Mouse (Mus musculus): ENCODE data around the gene Elf2.
"Not testable (repeated sequence)": the region's sequence is repeated elsewhere in the genome, so short reads cannot be mapped to it uniquely, and the experiment has no call there.

The Elf2 gene

DNA sequence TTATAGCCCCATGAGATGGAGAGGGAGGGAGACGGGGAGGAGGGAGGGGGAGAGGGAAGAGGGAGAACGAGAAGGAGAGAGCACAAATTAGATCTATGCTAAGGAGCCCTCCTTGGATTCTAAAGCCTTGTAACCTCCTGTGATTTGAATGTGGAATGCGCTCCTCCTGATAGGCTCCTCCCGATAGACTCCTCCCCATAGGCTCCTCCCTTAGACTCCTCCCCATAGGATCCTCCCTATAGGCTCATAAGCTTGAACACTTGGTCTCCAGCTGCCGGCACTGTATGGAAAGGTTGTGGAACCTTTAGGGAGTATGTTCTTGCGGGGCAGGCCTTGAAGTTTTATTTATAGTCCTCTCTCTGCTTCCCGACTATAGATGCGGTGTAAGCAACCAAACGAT is 20.6 kb upstream of the Elf2 start:
- in situ Hi-C loops (cut with MboI, MseI), result no loop called here

DNA sequence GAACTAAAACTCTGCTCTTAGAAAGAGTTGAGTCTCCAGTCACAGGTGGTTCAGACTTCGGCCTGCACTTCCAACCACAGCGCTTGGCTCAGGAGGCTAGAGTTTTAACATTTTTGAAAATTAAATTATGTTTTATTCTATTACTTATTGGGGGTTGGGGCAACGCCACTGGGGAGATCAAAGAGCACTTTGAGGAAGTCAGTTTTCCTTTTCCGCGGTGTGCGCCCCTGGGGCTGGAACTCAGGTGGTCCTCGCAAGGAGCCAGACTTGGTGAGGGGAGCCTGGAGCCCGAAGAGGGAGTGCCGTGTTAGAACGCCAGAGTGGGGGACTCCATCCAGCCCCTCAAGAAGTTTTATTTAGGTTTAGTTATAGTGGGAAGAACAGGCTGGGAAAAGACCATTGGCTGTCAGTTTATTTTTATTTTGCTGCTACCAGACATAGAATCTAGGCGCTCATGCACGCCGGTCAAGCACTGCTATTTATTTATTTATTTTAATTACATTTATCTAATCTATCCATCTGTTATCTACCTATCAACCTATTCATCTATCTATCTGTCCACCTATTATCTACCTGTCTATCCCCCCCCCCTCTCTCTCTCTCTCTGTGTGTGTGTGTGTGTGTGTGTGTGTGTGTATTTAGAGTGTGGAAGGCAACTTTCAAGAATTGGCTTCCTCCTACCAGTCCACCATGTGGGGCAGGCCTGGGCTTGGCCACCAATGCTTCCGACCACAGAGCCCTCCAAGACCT is 19.3 kb upstream of the Elf2 start:
- in situ Hi-C loops (cut with MboI, MseI), result loop anchor here (5.0 kb wide), 1 partner anchor 72 kb away; no protein-coding TSS in a partner anchor

DNA sequence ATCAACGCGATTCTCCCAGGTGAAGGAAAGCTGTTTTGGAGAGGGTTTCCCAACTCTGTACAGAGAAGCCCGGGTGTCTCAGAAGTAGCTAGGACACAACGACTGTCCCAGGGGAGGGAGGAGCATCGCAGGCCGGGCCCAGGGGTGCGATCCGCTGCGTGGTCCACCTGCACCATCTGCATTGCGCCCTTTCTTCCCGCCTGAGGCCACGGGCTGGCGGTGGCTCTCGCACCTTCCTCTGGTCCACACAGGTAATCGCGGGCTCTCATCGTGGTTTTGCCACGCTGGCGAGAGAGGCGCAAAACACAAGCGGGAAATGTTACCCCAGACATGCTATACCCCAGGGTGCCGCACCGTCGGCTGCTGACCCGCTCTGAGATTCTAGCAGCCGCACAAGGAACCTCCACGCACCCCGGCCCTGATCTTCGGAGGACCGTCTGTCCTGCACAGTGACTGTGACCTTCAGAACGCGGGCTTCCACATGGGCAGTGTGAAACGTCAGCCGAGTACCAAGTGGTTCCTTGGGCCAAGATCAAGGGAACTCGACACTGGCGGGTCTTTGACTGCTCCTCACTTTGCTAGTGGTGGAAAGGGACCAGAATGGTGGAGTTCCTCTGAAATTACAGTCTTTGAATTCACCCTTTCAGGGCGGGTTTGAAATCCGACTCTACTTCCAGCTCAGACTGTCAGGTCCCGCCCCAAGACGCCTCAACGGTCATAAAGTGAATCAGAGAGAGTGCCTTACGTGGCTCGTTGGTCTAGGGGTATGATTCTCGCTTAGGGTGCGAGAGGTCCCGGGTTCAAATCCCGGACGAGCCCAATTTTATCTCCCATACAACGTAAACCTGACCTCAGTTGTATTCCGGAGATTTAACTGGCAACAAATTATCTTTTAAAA is 18.4 kb upstream of the Elf2 start:
- in situ Hi-C loops (cut with MboI, MseI), result loop anchor here (5.0 kb wide), 1 partner anchor 72 kb away; no protein-coding TSS in a partner anchor

DNA sequence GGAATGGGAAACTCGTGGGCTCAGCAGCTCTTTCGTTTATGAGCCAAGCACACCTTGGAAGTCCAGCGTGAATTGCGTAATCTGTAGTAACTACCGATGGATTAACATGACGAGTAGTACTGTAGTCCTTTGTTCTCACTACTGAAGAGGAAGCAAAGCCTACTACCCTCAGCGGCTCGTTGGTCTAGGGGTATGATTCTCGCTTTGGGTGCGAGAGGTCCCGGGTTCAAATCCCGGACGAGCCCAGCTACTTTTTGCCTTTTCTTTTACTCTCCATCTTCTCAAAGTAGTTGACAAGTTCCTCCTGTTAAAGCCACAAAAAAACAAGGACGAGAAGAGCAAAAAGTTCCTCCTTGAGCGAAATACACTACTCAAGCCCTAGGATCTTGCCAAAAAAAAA is 17.7 kb upstream of the Elf2 start:
- in situ Hi-C loops (cut with MboI, MseI), result loop anchor here (5.0 kb wide), 1 partner anchor 71 kb away; no protein-coding TSS in a partner anchor

DNA sequence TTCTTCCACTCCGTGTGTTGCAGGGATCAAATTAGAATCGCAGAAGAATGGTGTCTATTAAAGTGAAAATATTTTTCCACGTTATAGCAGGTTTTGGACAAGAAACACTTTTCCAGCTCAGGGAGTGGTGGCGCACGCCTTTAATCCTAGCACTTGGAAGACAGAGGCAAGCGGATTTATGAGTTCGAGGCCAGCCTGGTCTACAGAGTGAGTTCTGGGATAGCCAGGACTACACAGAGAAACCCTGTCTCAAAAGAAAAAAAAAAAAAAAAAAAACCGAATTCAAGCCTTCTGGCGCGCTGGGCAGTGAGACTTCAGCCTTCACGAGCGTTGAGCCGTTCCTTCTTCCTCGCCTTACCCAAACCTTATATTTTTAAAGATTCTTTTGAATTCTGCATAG is 17.2 kb upstream of the Elf2 start:
- in situ Hi-C loops (cut with MboI, MseI), result loop anchor here (5.0 kb wide), 1 partner anchor 70 kb away; no protein-coding TSS in a partner anchor

DNA sequence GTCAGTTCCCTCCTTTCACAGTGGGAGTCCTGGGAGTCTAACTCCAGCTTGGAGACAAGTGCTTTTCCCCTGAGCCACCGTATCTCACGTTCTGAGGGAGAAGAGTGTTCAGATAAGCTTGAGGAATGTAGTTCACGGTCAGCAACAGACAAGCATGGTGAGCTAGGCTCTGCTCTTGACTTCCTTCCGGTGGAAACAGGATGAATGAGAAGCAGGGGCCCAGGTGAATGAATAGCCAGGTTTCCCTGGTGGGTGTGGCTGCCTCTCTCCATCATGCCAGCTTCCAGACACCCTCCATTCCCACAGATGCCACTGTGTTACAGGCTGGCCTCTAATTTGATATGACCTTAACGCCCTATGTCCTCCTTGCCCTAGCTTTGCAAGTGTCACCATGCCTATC is 16.6 kb upstream of the Elf2 start:
- in situ Hi-C loops (cut with MboI, MseI), result loop anchor here (5.0 kb wide), 1 partner anchor 70 kb away; no protein-coding TSS in a partner anchor

DNA sequence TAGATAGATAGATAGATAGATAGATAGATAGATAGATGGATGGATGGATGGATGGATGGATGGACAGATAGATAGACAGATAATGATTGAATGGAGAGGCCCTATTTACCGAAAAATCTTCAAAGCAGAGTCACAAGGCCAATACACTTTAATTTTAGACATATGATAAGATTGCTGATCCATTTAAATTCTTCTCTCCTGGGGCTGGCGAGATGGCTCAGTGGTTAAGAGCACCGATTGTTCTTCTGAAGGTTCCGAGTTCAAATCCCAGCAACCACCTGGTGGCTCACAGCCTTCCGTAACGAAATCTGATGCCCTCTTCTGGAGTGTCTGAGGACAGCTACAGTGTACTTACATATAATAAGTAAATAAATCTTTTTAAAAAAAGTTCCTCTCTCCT is 14.5 kb upstream of the Elf2 start:
- in situ Hi-C loops (cut with MboI, MseI), result loop anchor here (5.0 kb wide), 1 partner anchor 68 kb away; no protein-coding TSS in a partner anchor

DNA sequence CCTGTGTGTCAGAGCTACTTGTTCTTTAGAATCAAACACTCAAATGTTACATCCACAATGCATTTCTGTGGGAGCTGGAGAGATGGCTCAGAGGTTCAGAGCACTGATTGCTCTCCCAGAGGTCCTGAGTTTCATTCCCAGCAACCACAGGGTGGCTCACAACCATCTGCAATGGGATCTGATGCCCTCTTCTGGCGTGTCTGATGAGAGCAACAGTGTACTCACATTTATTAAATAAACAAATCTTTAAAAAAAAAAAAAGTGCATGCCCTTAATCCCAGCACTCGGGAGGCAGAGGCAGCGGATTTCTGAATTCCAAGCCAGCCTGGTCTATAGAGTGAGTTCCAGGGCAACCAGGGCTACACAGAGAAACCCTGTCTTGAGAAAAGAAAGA is 13.6 kb upstream of the Elf2 start:
- in situ Hi-C loops (cut with MboI, MseI), result no loop called here

DNA sequence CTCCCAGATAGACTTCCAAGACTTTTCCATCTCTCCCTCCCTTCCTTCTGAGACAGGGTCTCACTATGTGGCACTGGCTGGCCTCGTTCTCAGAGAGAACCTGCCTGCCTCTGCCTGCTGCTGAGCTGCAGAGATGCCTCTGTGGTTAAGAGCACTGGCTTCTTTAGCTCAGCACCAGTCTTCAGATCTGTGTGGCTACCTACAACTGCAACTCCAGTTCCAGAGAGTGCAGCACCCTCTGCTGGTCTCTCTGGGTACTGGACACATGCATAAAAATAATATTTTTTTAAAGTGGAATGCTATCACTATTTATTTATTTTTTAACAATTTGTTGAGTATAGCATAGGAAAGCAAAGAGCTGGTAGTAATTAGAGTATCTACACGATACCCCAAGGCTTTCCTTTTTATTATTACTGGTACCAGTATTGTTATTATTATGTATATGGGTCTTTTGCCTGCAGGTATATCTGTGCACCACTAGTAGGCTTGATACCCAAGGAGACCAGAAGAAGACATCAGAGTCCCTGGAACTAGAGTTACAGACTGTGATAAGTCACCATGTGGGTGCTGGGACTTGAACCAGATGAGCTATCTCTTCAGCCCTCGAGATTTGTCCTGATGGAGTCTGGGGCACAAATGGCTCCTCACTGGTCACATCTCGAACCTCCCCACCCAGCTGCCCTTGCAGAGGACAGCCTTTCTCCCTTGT is 13.0 kb upstream of the Elf2 start:
- in situ Hi-C loops (cut with MboI, MseI), result no loop called here

DNA sequence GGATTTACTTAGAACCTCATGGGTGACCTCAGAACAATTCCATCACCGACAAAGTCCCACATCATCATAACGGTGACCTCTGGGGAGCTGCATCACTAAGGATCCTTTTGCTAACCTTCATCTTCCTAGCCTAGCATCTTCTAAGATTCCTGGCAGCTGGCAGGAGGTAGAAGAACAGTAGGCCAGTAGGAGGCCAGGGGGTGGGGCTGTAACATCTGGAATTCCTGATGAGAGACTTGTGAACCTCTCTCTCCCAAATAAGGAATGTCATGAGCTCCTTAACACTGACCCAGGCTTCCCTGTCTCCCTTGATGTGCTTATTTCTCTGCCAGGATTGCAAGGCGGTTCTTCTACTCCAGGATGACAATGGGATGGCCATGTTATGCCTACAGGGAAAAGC is 10.3 kb upstream of the Elf2 start:
- in situ Hi-C loops (cut with MboI, MseI), result no loop called here

DNA sequence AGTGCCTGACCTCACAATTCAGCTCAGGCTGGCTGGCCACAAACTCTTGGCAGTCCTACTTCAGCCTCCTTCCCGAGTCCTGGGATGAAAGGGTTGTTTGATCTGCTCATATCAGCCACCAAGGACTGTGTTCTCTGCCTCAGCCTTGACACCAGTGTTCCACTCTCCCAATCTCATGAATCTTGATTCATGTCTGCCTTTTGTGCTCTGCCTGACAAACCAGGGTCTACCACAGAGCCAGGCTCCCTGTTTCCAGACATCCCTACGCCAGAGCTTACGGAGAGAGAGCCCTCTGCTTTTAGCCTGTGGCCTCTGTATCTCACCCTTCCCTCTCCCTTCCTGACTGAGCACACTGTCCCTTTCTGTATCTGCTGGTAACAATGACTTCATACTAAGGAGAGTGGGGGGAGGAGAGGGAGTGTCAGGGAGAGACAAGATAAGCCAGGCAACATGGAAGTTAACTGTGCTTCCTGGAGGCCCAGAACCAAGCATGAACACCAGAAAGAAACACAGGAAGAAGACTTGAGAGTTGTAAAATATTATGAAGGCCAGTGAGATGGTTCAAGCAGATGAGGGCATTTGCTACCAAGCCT is 8.3 kb upstream of the Elf2 start:
- in situ Hi-C loops (cut with MboI, MseI), result no loop called here

DNA sequence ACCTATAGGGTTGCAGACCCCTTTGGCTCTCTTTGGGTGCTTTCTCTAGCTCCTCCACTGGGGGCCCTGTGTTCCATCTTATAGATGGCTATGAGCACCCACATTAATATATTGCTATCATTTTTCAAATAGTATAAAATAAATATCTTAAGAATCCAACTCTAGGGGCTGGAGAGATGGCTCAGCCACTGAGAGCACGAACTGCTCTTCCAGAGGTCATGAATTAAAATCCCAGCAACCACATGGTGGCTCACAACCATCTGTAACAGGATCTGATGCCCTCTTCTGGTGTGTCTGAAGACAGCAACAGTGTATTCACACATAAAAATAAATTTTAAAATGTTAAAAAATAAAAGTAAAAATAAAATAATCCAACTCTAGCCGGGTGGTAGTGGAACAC is 4.6 kb upstream of the Elf2 start:
- in situ Hi-C loops (cut with MboI, MseI), result not testable (repeated sequence)

DNA sequence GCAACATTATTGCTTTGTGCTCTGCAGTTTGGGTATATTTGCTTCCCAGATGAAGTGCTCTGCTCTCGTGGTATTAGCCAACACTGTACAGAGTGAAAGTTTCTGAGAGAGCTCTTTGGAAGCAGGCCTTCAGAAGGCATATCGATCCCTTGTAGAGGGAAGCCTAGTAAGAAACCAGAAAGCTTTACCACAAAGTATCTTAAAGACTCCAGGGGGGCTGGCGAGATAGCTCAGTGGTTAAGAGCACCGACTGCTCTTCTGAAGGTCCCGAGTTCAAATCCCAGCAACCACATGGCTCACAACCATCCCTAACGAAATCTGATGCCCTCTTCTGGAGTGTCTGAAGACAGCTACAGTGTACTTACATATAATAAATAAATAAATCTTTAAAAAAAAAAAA is 3.7 kb upstream of the Elf2 start:
- in situ Hi-C loops (cut with MboI, MseI), result not testable (repeated sequence)

DNA sequence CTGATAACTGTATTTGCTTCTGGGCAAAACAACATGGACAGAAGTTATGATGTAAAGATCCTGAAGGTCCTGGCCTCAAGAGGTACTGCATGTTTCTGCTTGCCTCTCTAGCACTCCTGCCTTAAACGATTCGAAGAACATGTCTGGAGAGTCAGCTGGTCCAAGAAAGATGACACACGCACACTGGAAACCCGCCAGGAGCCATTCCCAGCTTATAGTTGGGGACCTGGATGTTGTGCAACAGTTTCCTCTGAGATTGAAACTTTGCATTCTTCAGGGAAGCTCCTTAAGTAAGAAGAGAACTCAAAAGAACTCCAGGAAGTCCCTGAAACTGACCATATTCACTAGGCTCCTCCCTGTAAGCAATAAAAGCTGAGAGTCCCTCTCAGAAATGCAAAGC is 2.8 kb upstream of the Elf2 start:
- in situ Hi-C loops (cut with MboI, MseI), result no loop called here

DNA sequence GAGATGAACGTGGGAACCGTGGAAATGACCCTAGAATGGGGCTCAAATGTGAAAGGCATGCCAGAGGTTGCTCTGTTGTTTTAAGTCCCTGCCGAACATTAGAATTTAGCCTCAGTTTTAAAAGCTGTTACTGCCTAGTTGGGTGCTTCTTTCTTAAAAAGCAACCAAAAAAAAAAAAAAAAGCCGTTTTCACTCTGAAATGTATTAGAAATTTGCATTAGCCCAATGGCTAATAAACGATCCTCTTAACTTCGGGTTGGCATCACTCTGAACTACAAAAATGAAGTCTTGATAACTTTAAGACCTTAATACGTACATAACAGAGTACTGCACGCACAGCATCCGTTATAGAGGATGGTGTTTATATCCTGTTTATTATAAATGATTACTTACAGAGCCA is 1.7 kb upstream of the Elf2 start:
- in situ Hi-C loops (cut with MboI, MseI), result no loop called here

DNA sequence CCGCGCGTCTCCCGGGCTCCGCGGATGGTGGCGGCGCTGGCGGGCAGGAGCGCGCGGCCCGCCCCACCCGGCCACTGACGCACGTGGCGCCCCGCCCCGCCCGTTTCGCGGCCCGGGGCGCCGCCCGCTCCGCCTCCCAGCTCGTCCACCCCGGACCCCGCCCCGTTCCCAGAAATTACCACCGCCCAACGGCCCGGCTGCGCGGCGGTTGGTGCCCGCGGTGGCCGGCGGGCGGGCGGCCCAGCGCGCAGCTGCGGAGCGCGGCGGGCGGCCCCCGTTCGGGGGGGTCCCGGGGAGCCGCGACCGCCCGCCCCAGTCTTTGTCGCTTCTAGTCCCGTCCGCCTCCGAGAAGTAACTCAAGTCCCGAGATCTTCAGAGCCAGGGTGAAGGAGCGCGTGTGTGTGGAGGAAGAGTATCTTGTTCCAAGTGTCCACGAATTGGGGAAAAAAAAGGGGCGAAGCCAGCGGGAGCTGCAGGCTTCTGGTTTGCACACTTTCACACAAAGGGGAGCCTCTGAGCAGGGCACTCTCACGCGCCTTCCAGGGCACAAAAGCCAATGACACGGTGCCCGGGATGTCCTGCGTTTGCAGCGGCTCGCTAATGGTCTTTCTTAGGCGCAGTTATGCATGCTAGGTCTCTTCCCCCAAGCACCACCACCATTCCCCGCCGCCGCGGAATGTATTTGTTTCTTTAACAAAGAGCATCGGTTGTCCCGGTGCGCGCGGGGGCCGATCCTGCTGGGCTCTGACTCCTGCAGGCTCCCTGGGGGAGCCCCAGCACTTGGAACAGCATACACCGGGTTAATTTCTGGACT is 1.0 kb upstream of the Elf2 start:
- in situ Hi-C loops (cut with MboI, MseI), result no loop called here

DNA sequence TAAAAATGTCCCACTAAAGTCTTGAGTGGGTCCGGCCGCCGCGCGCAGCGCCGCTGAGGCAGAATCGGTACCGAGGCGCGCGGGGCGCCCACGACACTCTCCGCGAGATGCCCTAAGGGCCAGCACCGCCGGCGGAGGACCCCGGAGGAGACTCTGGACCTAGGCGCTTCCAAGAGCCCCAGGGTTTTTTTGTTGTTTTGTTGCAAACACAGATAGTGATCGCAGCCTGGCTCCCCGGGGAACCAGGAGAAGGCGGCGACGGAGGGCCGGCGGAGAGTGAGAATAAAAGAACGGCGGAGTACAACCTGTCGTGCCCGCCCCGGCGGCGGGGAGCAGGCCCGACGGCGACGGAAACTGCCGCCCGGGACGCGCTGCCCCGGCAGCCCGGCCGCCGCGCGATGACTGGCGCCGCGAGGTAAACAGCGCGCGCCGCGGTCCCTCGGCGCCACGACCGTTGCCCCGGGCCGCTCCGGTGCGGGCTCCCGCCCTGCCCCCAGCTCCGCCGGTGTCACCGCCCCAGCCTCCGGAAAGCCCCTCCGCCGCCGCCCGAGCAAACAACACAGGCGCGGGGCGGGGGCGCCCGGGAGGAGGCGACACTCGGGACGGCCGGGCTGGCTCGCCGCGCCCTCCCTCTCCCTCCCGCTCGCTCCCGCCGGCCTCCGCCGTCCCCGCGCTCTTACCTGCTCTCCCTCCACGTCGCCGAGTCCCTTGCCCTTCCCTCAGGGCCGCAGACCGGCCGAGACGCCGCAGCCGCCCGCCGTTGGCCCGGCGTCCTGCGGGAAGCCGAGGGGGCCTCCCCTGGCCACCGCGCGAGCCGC is 520 bp downstream of the Elf2 start:
- in situ Hi-C loops (cut with MboI, MseI), result no loop called here

DNA sequence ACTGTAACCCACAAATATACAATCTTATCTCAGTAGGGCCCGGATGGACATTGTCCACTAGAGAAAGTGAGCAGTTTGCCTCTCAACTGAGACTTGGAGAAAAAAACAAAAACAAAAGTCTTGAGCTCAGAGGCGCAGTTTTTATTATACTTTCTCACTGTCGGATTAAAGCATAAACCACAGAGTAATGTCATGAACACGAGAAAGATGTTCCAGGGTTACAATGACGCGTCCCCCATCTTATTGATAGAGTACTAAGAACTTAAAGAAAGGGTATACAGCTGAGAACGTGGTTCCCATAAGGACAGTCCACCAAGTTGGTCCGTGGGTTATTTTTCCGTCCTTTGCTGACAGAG is 1.1 kb downstream of the Elf2 start:
- in situ Hi-C loops (cut with MboI, MseI), result no loop called here

DNA sequence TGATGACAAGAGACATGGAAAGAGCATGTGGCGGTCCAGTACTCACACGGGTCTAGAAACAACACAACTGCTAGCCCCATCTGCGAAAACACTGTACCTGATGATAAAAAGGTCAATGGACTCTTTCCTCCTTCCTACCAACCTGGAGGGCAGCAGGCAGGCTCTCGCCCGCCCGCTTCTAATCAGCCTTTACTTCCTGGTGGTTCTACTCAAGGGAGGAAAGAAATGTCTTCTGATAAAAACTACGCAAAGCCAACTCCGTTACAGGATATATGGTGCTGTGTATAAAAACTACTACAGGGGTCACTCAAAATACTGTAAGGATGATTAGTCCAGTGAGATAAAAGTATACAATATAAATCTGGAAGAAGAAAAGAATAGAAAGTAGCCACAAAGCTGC is 5.1 kb downstream of the Elf2 start:
- in situ Hi-C loops (cut with MboI, MseI), result no loop called here

DNA sequence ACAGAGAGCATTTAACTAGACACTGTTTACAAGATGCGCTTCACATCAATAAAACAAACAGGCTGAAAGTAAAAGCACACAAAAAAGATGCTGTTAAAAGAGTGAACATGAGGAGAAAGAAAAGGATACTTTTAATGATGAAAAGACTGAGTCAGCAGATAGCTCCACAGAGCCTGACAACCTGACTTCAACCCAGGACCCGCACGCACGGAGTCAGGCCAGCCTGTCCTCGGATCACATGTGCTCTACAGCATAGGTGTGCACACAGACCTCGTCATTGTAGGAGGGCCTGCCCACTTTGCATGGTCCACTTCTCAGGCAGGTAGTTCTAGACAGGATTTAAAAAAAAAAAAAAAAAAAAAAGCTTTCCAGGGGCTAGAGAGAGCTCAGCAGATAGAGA is 6.5 kb downstream of the Elf2 start:
- in situ Hi-C loops (cut with MboI, MseI), result no loop called here

Measured in T-helper 2 cell (primary cell).